Mouse (Mus musculus): ENCODE results near the gene Cyp2c54.
"Not testable (repeated sequence)": the region's sequence is repeated elsewhere in the genome, so short reads cannot be mapped to it uniquely, and the experiment has no call there.

Gene Cyp2c54

GRCm38 (mm10) chr19:40073701-40074100, at the start of gene Cyp2c54:
TSS of gene Cyp2c54 (minus strand) at chr19:40073827.
- DNase-seq, result no peak

DNA sequence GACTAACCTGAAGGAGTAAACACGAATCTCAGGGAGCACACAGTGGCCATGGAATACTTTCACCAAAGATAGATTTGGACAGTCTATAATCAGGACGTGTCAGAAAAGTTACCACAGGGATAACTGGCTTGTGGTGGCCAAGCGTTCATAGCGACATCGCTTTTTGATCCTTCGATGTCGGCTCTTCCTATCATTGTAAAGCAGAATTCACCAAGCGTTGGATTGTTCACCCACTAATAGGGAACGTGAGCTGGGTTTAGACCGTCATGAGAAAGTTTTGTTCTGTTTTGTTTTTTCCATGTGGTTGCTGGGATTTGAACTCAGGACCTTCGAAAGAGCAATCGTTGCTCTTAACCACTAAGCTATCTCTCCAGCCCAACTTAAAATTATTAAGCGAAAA, 46.0 kb upstream of the Cyp2c54 start:
- DNase-seq, result not testable (repeated sequence)

DNA sequence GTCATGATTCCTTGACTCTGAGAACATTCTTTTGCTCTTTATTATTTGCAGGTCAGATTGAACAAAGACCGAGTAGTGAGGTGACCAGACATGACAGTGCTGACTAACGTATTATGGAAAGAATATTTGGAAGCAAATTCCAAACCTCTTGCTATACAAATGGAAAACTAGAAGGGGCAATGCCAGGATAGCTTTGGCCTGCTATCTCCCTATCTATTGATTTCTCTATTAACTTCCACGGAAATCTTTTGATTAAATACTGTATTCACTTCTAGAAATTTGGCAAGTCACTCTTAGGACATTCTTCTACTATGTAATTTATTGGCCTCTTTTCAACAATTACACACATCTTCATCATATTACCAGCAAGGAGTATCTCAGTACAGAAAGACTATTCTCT, 17.5 kb upstream of the Cyp2c54 start:
- no peak for DNase-seq

GRCm38 (mm10) chr19:40089421-40089820, 15.8 kb upstream of the Cyp2c54 start, which contains the start of gene Cyp2c50:
TSS of gene Cyp2c50 (plus strand) at chr19:40089688.
- DNase-seq, result not testable (repeated sequence)

GRCm38 (mm10) chr19:40088381-40088780, 14.8 kb upstream of the Cyp2c54 start:
- DNase-seq, result no peak

DNA sequence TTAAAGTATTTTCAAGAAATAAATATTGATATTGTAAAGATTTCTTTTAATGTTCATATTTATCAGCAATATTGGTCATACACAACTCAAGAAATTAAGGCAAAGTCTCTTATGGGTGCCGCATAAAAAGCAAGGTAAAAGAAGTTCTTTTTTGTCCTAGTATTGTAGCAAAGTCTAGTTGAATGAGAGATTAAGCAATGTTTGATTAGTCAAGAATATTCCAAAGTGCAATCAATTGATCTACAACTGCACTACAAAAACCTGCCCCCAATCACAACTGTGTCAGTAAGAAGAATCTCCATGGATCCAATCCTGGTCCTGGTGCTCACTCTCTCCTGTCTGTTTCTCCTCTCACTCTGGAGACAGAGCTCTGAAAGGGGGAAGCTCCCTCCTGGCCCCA, 81.5 kb downstream of the Cyp2c54 start, which contains the start of gene Cyp2c37:
Gene Cyp2c37, plus strand, starts transcription at position 285 of the 400 bp plus-strand sequence.
- DNase-seq, result not testable (repeated sequence)

- DNase-seq, result no peak
These were observed 84.2 kb downstream of the Cyp2c54 start for GRCm38 (mm10) chr19:39989471-39989870.

All from lung, postnatal 4 days (tissue).